Mouse (Mus musculus): ENCODE measurements around the gene Hook2. TPM values are rescaled to one million over a fixed set of nuclear protein-coding genes. Genes with fewer than 3 reads are reported as not detected.
A peak's percentile ranks its signal among the peaks of the same experiment; 100 is the strongest.

Hook2 gene
- polyA plus RNA-seq, 1 experiment from 2014 or later: 18.2 TPM

DNA sequence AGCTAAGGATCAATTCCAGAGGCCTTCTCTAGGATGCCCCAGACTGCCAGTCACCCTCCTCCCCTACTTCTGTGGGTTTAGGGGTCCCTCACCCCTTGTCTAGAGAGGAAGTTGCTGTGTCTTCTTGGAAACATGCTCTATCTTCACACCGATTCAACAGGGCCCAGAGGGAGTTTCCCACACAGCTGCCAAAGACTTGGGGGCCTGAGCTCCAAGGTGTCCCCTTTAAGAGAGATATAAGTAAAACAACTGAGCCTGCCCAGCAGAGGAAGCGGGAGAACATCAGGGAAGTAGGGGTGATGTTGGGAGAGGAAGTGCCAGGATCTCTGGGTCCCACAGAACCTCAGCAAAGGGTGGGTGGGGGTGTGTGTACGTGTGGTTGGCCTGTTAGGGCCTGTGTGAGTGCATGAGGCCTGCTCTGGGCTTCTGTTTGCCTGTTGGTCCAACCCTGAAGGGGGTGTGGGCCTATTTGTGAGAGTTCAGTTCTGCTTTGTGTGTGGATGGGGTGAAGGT is 7.8 kb upstream of the Hook2 start:
- peaks cover 93% of the 10 kb centered on the region for H3K27me3 ChIP-seq

DNA sequence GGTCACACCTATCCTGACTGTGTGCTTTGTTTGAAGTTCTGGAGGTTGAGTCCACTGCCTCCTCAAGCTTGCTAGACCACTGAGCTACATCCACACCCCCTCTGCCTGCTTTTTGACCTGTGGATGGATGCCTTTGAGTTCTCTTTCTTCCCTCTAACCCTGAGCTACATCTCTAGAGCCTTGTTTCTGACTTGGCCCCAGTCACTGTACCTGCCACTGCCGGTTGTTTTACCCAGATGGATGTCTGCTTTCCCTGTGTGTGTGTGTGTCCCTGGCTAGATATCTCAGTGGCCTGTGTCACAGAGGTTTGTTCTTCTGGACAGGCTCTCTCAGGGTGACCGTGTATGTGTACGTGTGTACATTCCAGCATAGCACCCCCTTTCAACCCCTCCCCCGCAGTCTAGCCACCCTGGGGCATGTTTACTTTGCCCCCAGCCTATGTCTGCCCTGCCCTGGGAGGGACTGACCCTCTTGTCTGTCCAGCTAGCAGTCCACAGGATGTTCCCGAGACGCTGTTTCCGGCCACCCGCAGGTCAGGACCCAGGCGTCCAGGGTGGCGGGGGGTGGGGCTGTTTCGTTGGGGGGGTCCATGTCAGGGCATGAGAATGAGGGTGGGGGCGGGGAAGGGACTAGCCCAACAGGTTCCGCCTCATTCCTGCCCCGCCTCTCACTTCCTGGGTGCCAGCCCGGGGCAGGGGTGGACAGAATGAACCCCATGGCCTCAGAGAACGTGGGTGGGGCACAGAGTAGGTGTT is 5.9 kb upstream of the Hook2 start:
- ATAC-seq (ENCODE audit: low FRiP score): no peak
- Histone ChIP-seq H3K27me3 (peaks cover 90% of the 10 kb centered on the region), H3K9ac (peak overlapping the region; percentile 63; the same call in 1 of the 2 replicates), H3K4me2 (peak overlapping the region; percentile 98), H3K9me3 (no peaks in the 10 kb centered on the region), H3K27ac (0 out of 2 replicates have a peak overlapping the region, but pooled peaks have one; percentile 36), H3K4me1 (peaks cover 47% of the 10 kb centered on the region), H3K4me3 (replicated peaks) (peak overlapping the region; percentile 53; the same call in 1 of the 2 replicates), H3K36me3 (replicated peaks) (no peaks in the 10 kb centered on the region)
- WGBS: 23% methylated on average over 16 of the region's 16 CpGs

More for the DNA sequence above, 7.8 kb upstream of the Hook2 start:
- Histone ChIP-seq H3K27ac (no peak overlapping the region), H3K36me3 (replicated peaks) (no peaks in the 10 kb centered on the region), H3K9ac (no peak overlapping the region), H3K4me3 (replicated peaks) (no peak overlapping the region), H3K9me3 (no peaks in the 10 kb centered on the region), H3K4me1 (peaks cover 62% of the 10 kb centered on the region), H3K4me2 (no peak overlapping the region)
- 73% methylated on average over 3 of the region's 3 CpGs for WGBS
- ATAC-seq (ENCODE audit: low FRiP score): no peak

DNA sequence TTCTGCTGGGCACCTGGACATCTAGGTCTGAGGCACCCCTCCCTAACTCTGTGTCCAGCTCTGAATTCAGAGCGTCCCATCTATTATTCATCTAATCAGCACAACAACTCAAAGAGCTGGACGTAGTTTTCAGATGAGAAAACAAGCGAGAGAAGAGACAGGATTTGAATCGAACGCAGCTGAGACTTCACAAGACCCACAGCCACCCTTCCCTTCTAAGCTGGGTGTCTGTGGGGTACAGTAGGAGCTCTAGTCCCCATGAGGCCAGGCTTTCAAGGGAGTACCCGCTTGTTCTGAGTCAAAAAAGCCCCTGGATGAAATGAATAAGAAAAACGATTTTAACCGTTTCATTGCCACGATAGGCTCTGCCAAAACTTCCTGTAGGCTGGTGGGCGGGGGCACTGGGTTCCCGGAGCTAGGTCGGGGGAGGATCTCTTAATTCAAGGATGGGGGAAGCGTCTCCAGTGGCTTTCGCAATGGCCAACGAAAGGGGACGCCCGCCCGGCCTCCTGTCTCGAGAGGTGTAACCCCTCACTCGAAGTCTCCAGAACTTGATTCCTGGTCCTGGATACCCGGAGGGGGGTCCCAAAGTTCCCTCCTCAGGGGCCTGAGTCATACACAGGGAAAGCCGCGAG is 5.2 kb upstream of the Hook2 start:
- Histone ChIP-seq H3K36me3 (replicated peaks) (no peaks in the 10 kb centered on the region), H3K27me3 (peaks cover 84% of the 10 kb centered on the region), H3K4me3 (replicated peaks) (peak overlapping the region; percentile 53), H3K27ac (0 out of 2 replicates have a peak overlapping the region, but pooled peaks have one; percentile 36), H3K9ac (peak overlapping the region; percentile 63), H3K4me1 (peaks cover 42% of the 10 kb centered on the region), H3K4me2 (peak overlapping the region; percentile 98), H3K9me3 (no peaks in the 10 kb centered on the region)
- 1% methylated on average over 23 of the region's 23 CpGs for WGBS
- no peak for ATAC-seq (ENCODE audit: low FRiP score)

DNA sequence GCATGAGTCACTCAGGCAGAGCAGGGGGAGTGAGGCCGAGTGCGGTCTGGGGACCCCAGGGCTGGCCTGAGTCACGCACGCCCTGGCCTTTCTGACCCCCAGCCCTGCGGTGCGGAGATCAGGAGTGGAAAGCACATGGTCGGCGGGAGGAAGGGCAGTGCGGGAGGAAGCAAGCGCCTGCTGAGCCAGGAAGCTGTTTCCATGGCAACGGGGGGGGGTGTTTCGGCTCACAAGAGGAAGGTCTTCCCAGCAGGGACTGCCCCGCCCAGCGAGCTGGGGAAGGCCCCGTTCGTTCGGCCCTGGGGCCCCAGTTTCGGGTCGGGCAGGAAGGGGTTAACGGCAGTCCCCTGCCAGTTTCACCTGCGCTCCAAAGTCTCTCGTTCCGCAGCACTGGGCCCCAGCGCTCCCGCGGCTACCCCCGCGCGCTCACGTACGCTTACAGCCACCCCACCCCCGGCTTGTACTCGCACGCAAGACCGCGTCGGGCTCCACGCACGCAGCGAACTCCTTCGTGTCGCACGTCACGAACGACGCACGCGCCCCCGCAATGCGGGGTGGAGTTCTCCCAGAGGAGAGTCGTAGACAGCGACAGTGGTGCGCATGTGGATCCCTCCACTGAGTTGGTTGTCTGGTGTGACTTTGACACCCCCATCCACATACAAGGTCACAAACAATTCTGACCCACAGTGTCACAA is 4.6 kb upstream of the Hook2 start:
- peak overlapping the region; percentile 98 for H3K4me2 ChIP-seq
- under 1% methylated on average over 51 of the region's 53 CpGs for WGBS
- H3K9ac ChIP-seq: peak overlapping the region; percentile 63
- peak overlapping the region; percentile 53 for H3K4me3 ChIP-seq (replicated peaks)
- H3K36me3 ChIP-seq (replicated peaks): no peaks in the 10 kb centered on the region
- peaks cover 39% of the 10 kb centered on the region for H3K4me1 ChIP-seq
- peak; percentile 5; the same call in 1 of the 2 replicates for ATAC-seq (ENCODE audit: low FRiP score)
- H3K9me3 ChIP-seq: no peaks in the 10 kb centered on the region
- H3K27ac ChIP-seq: no peak overlapping the region
- peaks cover 78% of the 10 kb centered on the region for H3K27me3 ChIP-seq

DNA sequence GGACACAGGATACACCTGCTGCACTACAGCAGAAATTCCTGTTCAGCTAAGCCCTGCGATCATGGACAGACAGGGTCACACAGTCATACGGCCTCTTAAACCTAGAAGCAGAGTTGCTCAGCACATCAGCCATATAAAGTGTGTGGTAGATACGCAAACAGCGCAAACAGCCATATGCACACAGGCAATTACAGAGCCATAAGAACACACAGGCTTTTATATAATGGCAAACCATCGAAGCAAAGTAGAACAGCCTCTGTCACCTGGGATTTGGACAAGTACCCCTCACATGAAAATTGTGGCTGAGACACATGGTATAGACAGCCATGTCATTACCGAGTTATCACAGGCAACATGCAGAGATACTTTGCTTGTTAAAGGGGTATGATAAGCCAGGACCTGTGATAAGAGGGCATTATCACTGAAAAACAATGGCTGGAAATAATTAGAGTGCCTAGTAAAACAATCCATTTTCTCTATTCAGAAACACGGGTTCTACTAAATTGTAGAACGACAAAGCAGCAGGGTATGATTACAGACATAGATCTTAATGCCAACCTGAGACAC is 3.9 kb upstream of the Hook2 start:
- 42% methylated on average over 8 of the region's 8 CpGs for WGBS
- Histone ChIP-seq H3K4me3 (replicated peaks) (peak overlapping the region; percentile 53), H3K27ac (no peak overlapping the region), H3K4me2 (peak overlapping the region; percentile 98), H3K4me1 (peaks cover 39% of the 10 kb centered on the region), H3K36me3 (replicated peaks) (no peaks in the 10 kb centered on the region), H3K27me3 (peaks cover 72% of the 10 kb centered on the region), H3K9ac (peak overlapping the region; percentile 63), H3K9me3 (no peaks in the 10 kb centered on the region)
- no peak for ATAC-seq (ENCODE audit: low FRiP score)

DNA sequence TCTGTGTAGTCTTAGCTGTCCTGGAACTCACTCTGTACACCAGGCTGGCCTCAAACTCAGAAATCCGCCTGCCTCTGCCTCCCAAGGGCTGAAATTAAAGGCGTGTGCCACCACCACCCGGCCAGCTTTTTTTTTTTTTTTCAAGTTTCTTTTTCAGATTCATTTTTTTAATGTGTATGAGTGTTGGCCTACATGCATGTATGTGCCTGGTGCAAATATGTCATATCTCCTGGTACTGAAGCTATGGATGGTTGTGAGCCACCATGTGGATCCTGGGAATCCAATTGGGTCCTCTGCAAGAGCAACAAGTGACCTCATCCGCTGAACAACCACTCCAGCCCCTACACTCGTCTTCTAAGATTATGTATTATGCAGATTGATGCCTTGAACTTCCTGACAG is 3.0 kb upstream of the Hook2 start:
- Histone ChIP-seq H3K4me2 (no peak overlapping the region), H3K4me1 (peaks cover 36% of the 10 kb centered on the region), H3K36me3 (replicated peaks) (no peaks in the 10 kb centered on the region), H3K4me3 (replicated peaks) (no peak overlapping the region), H3K9me3 (no peaks in the 10 kb centered on the region), H3K27me3 (peaks cover 64% of the 10 kb centered on the region), H3K9ac (no peak overlapping the region), H3K27ac (no peak overlapping the region)
- WGBS: 82% methylated on average over 5 of the region's 5 CpGs
- ATAC-seq (ENCODE audit: low FRiP score): no peak

DNA sequence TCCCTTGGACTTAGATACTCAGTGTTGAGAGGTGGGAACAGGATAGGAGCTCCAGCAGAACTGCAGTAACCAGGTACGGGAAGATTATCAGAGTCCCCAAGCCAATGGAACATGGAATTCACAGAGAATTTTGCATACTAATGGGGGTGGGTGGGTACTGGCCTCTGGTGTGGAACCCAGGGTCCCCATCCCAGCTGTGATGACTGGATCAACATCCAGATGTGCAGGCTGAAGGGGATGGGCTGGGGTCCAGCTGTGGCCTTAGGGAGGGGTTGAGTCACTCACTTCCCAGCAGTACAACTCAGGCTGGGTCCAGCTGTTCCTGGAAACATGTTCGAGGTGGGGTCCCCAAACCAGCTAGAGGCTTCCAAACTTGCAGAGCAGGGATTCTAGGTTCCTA is 2.5 kb upstream of the Hook2 start:
- Histone ChIP-seq H3K27ac (no peak overlapping the region), H3K9ac (no peak overlapping the region), H3K9me3 (no peaks in the 10 kb centered on the region), H3K4me3 (replicated peaks) (no peak overlapping the region), H3K4me2 (no peak overlapping the region), H3K4me1 (peaks cover 36% of the 10 kb centered on the region), H3K36me3 (replicated peaks) (no peaks in the 10 kb centered on the region), H3K27me3 (peaks cover 64% of the 10 kb centered on the region)
- WGBS: 78% methylated on average over 2 of the region's 2 CpGs
- no peak for ATAC-seq (ENCODE audit: low FRiP score)

DNA sequence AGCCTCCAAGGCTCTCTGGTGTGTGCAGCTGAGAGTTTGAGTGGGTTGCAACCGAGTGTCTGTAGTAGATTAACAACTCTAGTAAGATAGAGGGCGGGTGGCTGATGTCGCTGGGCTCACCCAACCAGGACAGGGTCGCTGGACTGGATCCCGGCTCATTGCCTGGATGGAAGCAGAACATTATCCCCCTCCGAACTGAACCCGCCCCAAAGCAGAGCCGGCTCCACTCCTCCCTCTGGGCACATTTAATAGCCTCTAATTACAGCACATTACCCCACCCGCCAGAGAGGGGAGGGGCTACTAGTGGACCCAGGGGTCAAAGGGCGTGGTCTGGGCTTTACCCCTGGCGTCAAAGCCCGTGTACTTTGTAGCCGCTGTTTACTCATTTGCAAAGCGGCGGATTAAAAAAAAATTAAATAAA is 1.1 kb upstream of the Hook2 start:
- no peak for ATAC-seq (ENCODE audit: low FRiP score)
- Histone ChIP-seq H3K36me3 (replicated peaks) (no peaks in the 10 kb centered on the region), H3K4me3 (replicated peaks) (no peak overlapping the region), H3K4me1 (peaks cover 36% of the 10 kb centered on the region), H3K27me3 (peaks cover 57% of the 10 kb centered on the region), H3K9me3 (no peaks in the 10 kb centered on the region), H3K4me2 (peak overlapping the region; percentile 92), H3K27ac (no peak overlapping the region), H3K9ac (no peak overlapping the region)
- WGBS: 15% methylated on average over 15 of the region's 15 CpGs

DNA sequence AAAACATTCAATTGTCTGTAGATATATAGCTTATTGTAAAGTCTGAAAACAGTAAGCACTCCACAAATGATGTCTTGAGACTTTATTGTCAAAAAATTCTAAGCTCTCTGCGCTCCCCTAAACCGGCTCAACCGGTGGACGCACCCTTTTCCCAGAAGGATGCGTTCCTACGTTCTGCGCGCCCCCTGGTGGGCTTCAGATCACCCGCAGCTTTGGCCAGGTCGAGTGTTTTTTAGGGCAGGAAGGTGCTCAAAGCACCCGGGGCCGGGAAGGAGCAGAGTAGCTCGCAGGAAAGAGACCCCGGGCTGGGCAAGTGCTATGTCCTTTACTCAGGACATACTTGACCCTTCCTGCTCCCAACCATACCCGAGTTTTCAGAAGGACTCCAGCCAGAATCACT is 593 bp upstream of the Hook2 start:
- WGBS: under 1% methylated on average over 15 of the region's 15 CpGs
- Histone ChIP-seq H3K4me1 (peaks cover 31% of the 10 kb centered on the region), H3K9me3 (no peaks in the 10 kb centered on the region), H3K9ac (peak overlapping the region; percentile 63), H3K4me2 (peak overlapping the region; percentile 92), H3K27me3 (peaks cover 56% of the 10 kb centered on the region), H3K4me3 (replicated peaks) (peak overlapping the region; percentile 56), H3K36me3 (replicated peaks) (no peaks in the 10 kb centered on the region; the same call in 1 of the 2 replicates), H3K27ac (peak overlapping the region; percentile 59)
- ATAC-seq (ENCODE audit: low FRiP score): peak; percentile 42

DNA sequence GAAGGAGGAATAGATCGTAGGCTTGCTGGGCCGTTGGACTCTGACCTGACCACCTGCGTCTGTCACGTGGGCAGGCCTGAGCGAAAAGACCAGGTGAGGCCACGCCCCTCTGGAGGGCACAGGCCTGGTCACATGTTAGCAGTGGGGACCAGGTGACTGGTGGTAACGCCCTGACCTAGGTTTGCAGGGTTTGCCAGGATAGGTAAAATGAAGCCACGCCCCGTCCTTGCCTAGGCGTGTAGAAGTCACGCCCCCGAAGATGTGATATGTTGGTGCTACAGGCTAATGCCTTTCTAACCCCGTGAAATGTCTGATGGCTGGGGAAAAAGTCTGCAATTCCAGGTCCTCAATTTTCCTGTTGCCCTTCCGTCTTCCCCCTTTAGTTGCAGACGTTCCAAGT is 433 bp downstream of the Hook2 start:
- Histone ChIP-seq H3K9ac (peak overlapping the region; percentile 75), H3K36me3 (replicated peaks) (no peaks in the 10 kb centered on the region; the same call in 1 of the 2 replicates), H3K4me1 (peaks cover 24% of the 10 kb centered on the region), H3K27me3 (peaks cover 54% of the 10 kb centered on the region), H3K27ac (no peak overlapping the region), H3K4me2 (peak overlapping the region; percentile 92), H3K4me3 (replicated peaks) (peak overlapping the region; percentile 56), H3K9me3 (no peaks in the 10 kb centered on the region)
- 1% methylated on average over 15 of the region's 15 CpGs for WGBS
- ATAC-seq (ENCODE audit: low FRiP score): peak; percentile 30

DNA sequence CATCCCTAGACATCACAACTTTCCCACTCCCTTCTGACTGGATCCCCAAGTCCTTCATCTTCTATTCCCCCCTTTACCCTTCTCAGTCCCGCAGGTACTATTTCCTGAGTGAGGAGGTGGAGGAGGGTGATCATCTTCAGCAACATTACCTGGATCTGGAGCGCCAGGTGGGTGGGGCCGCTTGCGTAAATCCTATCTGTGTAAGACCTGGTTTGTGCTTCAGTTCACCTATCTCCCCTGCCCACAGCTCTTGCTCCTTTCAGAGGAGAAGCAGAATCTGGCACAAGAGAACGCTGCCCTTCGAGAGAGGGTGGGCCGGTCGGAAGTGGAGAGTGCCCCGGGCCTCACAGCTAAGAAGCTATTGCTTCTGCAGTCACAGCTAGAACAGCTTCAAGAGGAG is 4.0 kb downstream of the Hook2 start:
- H3K4me1 ChIP-seq: peaks cover 23% of the 10 kb centered on the region
- peaks cover 25% of the 10 kb centered on the region for H3K27me3 ChIP-seq
- H3K9me3 ChIP-seq: no peaks in the 10 kb centered on the region
- H3K4me3 ChIP-seq (replicated peaks): no peak overlapping the region
- no peak overlapping the region for H3K9ac ChIP-seq
- no peak overlapping the region for H3K27ac ChIP-seq
- no peaks in the 10 kb centered on the region; the same call in 1 of the 2 replicates for H3K36me3 ChIP-seq (replicated peaks)
- 95% methylated on average over 9 of the region's 9 CpGs for WGBS
- no peak for ATAC-seq (ENCODE audit: low FRiP score)
- no peak overlapping the region for H3K4me2 ChIP-seq

Data from forebrain, embryonic 12.5 days (tissue).